Mouse (Mus musculus) frontal cortex, postnatal 10 days (tissue): ENCODE measurements around the gene Cyyr1.
"Not testable (repeated sequence)": the region's sequence is repeated elsewhere in the genome, so short reads cannot be mapped to it uniquely, and the experiment has no call there.

ENCODE experiments used
- DNase-seq, 2 experiments: peaks; one replicate each; pipeline ENCODE4 v3.0.0; 2022; ENCODE audit warnings: low spot score in 2 of 2, mixed read lengths in 1 of 2

Cyyr1 gene

GRCm38 (mm10) chr16:85553297-85553696 lies at the start of gene Cyyr1:
Cyyr1 (minus strand) TSS chr16:85553397.
- DNase-seq = not testable (repeated sequence)

GRCm38 (mm10) chr16:85588844-85589243 lies 35.6 kb upstream of the Cyyr1 start:
- DNase-seq = no peak

GRCm38 (mm10) chr16:85587573-85588226 lies 34.5 kb upstream of the Cyyr1 start:
- no peak for DNase-seq

GRCm38 (mm10) chr16:85566474-85566873 lies 13.3 kb upstream of the Cyyr1 start:
- DNase-seq = no peak

GRCm38 (mm10) chr16:85553838-85554237 lies 641 bp upstream of the Cyyr1 start:
- no peak for DNase-seq

- not testable (repeated sequence) for DNase-seq
Measured at GRCm38 (mm10) chr16:85551976-85552375, 1.2 kb downstream of the Cyyr1 start.

- DNase-seq = no peak
Measured at GRCm38 (mm10) chr16:85549971-85550567, 3.1 kb downstream of the Cyyr1 start.

- DNase-seq = no peak
Measured at GRCm38 (mm10) chr16:85546519-85546918, 6.7 kb downstream of the Cyyr1 start.

- no peak for DNase-seq
Measured at GRCm38 (mm10) chr16:85541676-85542273, 11.4 kb downstream of the Cyyr1 start.

- no peak for DNase-seq
Measured at GRCm38 (mm10) chr16:85541023-85541422, 12.2 kb downstream of the Cyyr1 start.

- no peak for DNase-seq
Measured at GRCm38 (mm10) chr16:85538367-85538766, 14.8 kb downstream of the Cyyr1 start.

- DNase-seq = no peak
Measured at GRCm38 (mm10) chr16:85536075-85536474, 17.1 kb downstream of the Cyyr1 start.

GRCm38 (mm10) chr16:85527743-85528620 lies 25.2 kb downstream of the Cyyr1 start:
- DNase-seq = no peak

GRCm38 (mm10) chr16:85524589-85524988 lies 28.6 kb downstream of the Cyyr1 start:
- DNase-seq = no peak

- no peak for DNase-seq
Measured at GRCm38 (mm10) chr16:85507264-85507663, 45.9 kb downstream of the Cyyr1 start.

- DNase-seq = no peak
Measured at GRCm38 (mm10) chr16:85505108-85505507, 48.1 kb downstream of the Cyyr1 start.

GRCm38 (mm10) chr16:85503416-85503815 lies 49.8 kb downstream of the Cyyr1 start:
- no peak for DNase-seq

- no peak for DNase-seq
Measured at GRCm38 (mm10) chr16:85495837-85496236, 57.4 kb downstream of the Cyyr1 start.

GRCm38 (mm10) chr16:85488105-85488607 lies 65.0 kb downstream of the Cyyr1 start:
- DNase-seq = no peak

- peak in 1 of 2 experiments; percentile 4 for DNase-seq
Measured at GRCm38 (mm10) chr16:85487266-85487665, 65.9 kb downstream of the Cyyr1 start.

- DNase-seq = no peak
Measured at GRCm38 (mm10) chr16:85484557-85484956, 68.6 kb downstream of the Cyyr1 start.

GRCm38 (mm10) chr16:85474552-85475071 lies 78.6 kb downstream of the Cyyr1 start:
- no peak for DNase-seq
